Mouse (Mus musculus) erythroblast, adult 5-6 weeks (primary cell): ENCODE data around the gene Gch1. TPM values are rescaled to one million over a fixed set of nuclear protein-coding genes. Genes with fewer than 3 reads are reported as not detected.

Experiments used
- ATAC-seq: replicated peaks from 2 replicates; pipeline ENCODE4 v1.8.0; 2016; ENCODE audit warnings: moderate number of reproducible peaks, mild to moderate bottlenecking, moderate TSS enrichment, inconsistent platforms; ENCODE audit not compliant: poor library complexity, low FRiP score, severe bottlenecking
- total RNA-seq, 2 experiments: library from RNA; stranded (forward) in 1 of 2; stranded (reverse) in 1 of 2; fragments of 150-400 nt in 1 of 2; fragments of 200-764, 138-1000 nt in 1 of 2; gene quantifications; 2 replicates each; pipeline versions ENCODE4 v1.2.3 to v1.2.4; 2015 to 2017; ENCODE audit warnings: low replicate concordance in 2 of 2

Gch1 gene
- 131 and 161 TPM in 2 replicates for total RNA-seq (2015; ENCODE audit: low replicate concordance)
- total RNA-seq (2017; ENCODE audit: low replicate concordance) = 125 and 166 TPM in 2 replicates

GRCm38 (mm10) chr14:47188848-47189634 lies at the start of gene Gch1:
Gene Gch1, minus strand, starts transcription at chr14:47189413.
- peak; percentile 87 for ATAC-seq

GRCm38 (mm10) chr14:47237286-47237685 lies 48.1 kb upstream of the Gch1 start:
- ATAC-seq = no peak

- ATAC-seq = no peak
These were observed 47.3 kb upstream of the Gch1 start for GRCm38 (mm10) chr14:47236491-47236890.

- 0 out of 2 replicates have a peak, but pooled peaks have one; percentile 19 for ATAC-seq
These were observed 45.5 kb upstream of the Gch1 start for GRCm38 (mm10) chr14:47234526-47235250.

- ATAC-seq = peak; percentile 87
These were observed 44.8 kb upstream of the Gch1 start for GRCm38 (mm10) chr14:47234032-47234431.

- ATAC-seq = peak; percentile 89
These were observed 44.4 kb upstream of the Gch1 start for GRCm38 (mm10) chr14:47233602-47234001.

GRCm38 (mm10) chr14:47229796-47230376 lies 40.7 kb upstream of the Gch1 start:
- ATAC-seq = no peak

GRCm38 (mm10) chr14:47225931-47226330 lies 36.7 kb upstream of the Gch1 start:
- ATAC-seq = no peak

- ATAC-seq = no peak
These were observed 35.5 kb upstream of the Gch1 start for GRCm38 (mm10) chr14:47224476-47225325.

- ATAC-seq = peak; percentile 41
These were observed 33.6 kb upstream of the Gch1 start for GRCm38 (mm10) chr14:47222631-47223450.

GRCm38 (mm10) chr14:47221567-47221966 lies 32.4 kb upstream of the Gch1 start:
- ATAC-seq = peak; percentile 69

- ATAC-seq = no peak
These were observed 31.2 kb upstream of the Gch1 start for GRCm38 (mm10) chr14:47220231-47221025.

- ATAC-seq = no peak
These were observed 29.8 kb upstream of the Gch1 start for GRCm38 (mm10) chr14:47218766-47219606.

GRCm38 (mm10) chr14:47216541-47216940 lies 27.3 kb upstream of the Gch1 start:
- ATAC-seq = no peak

- no peak for ATAC-seq
These were observed 25.2 kb upstream of the Gch1 start for GRCm38 (mm10) chr14:47214367-47214766.

GRCm38 (mm10) chr14:47213305-47213704 lies 24.1 kb upstream of the Gch1 start:
- ATAC-seq = no peak

- no peak for ATAC-seq
These were observed 20.5 kb upstream of the Gch1 start for GRCm38 (mm10) chr14:47209669-47210164.
